Mouse (Mus musculus) frontal cortex, postnatal 14 days (tissue): ENCODE measurements around the gene Ablim1.
A peak's percentile ranks its signal among the peaks of the same experiment; 100 is the strongest.
"Not testable (repeated sequence)": the region's sequence is repeated elsewhere in the genome, so short reads cannot be mapped to it uniquely, and the experiment has no call there.

ENCODE experiments used
- DNase-seq, 2 experiments: peaks; one replicate each; pipeline ENCODE4 v3.0.0; 2022; ENCODE audit warnings: low spot score in 2 of 2

Gene Ablim1

GRCm38 (mm10) chr19:57152357-57152756, 162.4 kb downstream of the Ablim1 start:
- DNase-seq, result no peak

- DNase-seq, result no peak
Measured at GRCm38 (mm10) chr19:57151504-57151903, 163.2 kb downstream of the Ablim1 start.

GRCm38 (mm10) chr19:57150275-57150674, 164.4 kb downstream of the Ablim1 start:
- DNase-seq, result no peak

GRCm38 (mm10) chr19:57147746-57148145, 167.0 kb downstream of the Ablim1 start:
- DNase-seq, result no peak

GRCm38 (mm10) chr19:57146936-57147335, 167.8 kb downstream of the Ablim1 start:
- DNase-seq, result no peak

GRCm38 (mm10) chr19:57143646-57144045, 171.1 kb downstream of the Ablim1 start:
- no peak for DNase-seq

GRCm38 (mm10) chr19:57141756-57142461, 172.8 kb downstream of the Ablim1 start:
- DNase-seq, result no peak

- DNase-seq, result no peak
Measured at GRCm38 (mm10) chr19:57140874-57141273, 173.8 kb downstream of the Ablim1 start.

- no peak for DNase-seq
Measured at GRCm38 (mm10) chr19:57140071-57140470, 174.6 kb downstream of the Ablim1 start.

- DNase-seq, result no peak
Measured at GRCm38 (mm10) chr19:57138909-57139617, 175.7 kb downstream of the Ablim1 start.

- no peak for DNase-seq
Measured at GRCm38 (mm10) chr19:57138469-57138868, 176.2 kb downstream of the Ablim1 start.

GRCm38 (mm10) chr19:57138045-57138444, 176.7 kb downstream of the Ablim1 start:
- DNase-seq, result no peak

GRCm38 (mm10) chr19:57136228-57136627, 178.5 kb downstream of the Ablim1 start:
- DNase-seq, result peak in 1 of 2 experiments; percentile 58

- not testable (repeated sequence) for DNase-seq
Measured at GRCm38 (mm10) chr19:57135654-57136053, 179.1 kb downstream of the Ablim1 start.

GRCm38 (mm10) chr19:57134654-57135348, 179.9 kb downstream of the Ablim1 start:
- DNase-seq, result no peak

- no peak for DNase-seq
Measured at GRCm38 (mm10) chr19:57132916-57133520, 181.7 kb downstream of the Ablim1 start.

GRCm38 (mm10) chr19:57132281-57132680, 182.4 kb downstream of the Ablim1 start:
- no peak for DNase-seq

GRCm38 (mm10) chr19:57131366-57131765, 183.4 kb downstream of the Ablim1 start:
- DNase-seq, result no peak

GRCm38 (mm10) chr19:57130591-57130990, 184.1 kb downstream of the Ablim1 start:
- DNase-seq, result no peak

- no peak for DNase-seq
Measured at GRCm38 (mm10) chr19:57129729-57130128, 185.0 kb downstream of the Ablim1 start.

- no peak for DNase-seq
Measured at GRCm38 (mm10) chr19:57128037-57128436, 186.7 kb downstream of the Ablim1 start.

- no peak for DNase-seq
Measured at GRCm38 (mm10) chr19:57127523-57127922, 187.2 kb downstream of the Ablim1 start.
